Mouse (Mus musculus) bone marrow macrophage, adult 2 months (primary cell): Measurements from ENCODE around the gene Cuedc2. TPM values are rescaled to one million over a fixed set of nuclear protein-coding genes. Genes with fewer than 3 reads are reported as not detected.

Source experiments
- H3K27ac ChIP-seq: 2 replicates; pipeline ENCODE4 v1.5.1; 2012; ENCODE audit warnings: low read depth, low read length; ENCODE audit not compliant: insufficient read depth
- H3K4me1 ChIP-seq: 2 replicates; pipeline ENCODE4 v1.6.1; 2012; ENCODE audit warnings: low read length; ENCODE audit not compliant: control insufficient read depth, insufficient read depth
- H3K4me3 ChIP-seq: 2 replicates; pipeline ENCODE4 v1.5.1; 2012; ENCODE audit warnings: mild to moderate bottlenecking, low read length, moderate library complexity; ENCODE audit not compliant: insufficient read depth
- CTCF ChIP-seq: IDR thresholded peaks from 2 replicates; pipeline ENCODE4 v1.5.1; 2012; ENCODE audit warnings: low read depth, mild to moderate bottlenecking, low read length, moderate library complexity
- POLR2A ChIP-seq: IDR thresholded peaks from 2 replicates; pipeline ENCODE4 v1.6.1; 2012; ENCODE audit warnings: mild to moderate bottlenecking, low read depth, low read length, borderline replicate concordance
- polyA plus RNA-seq: library from polyadenylated mRNA; stranded (reverse); fragments of >200 nt; gene quantifications from 2 replicates; pipeline ENCODE4 v1.2.4, GENCODE M21; 2012; ENCODE audit not compliant: missing spikeins, insufficient read depth, insufficient read length

Gene Cuedc2
- polyA plus RNA-seq, 1 experiment = 136 TPM

DNA sequence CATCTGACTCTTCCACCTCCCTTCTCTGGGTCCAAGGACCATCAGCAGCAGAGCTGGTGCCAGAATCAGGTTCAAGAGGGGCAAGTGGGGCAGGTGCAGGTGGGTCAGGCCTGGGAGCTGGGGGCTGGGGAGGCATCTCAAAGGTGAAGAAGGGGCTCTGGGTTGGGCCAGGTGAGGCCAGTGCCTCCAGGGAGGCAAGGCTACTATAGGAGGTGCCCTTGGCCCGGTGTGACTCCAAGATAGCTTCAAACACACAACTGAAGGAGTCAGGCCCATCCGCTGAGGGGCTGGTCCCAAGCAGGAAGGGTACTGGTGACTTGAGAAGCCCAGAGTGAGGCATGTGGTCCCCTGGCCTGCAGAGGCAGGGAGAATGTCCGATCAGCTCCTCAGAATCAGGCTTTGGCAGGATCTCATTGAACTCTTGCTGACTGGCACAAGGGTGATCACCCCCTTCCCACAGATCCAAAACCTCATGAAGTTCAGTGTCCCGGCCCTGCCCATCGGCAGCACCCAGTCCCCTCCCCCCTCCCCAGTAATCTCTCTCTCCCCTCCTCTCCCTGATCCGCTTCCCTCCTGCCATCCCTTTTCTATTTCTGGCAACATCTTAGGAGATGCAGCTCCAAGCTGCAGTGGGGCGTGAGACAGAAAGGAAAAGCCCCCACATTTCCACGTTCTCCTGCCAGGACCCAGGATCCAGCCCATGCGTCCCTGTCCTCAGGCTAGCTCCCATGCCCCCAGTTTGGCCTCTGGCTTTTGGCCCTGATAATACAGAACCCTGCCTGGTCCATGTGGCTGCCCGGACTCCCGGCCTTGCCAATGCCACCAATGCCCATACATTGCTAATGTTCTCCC is 16.1 kb downstream of the Cuedc2 start:
- TF ChIP-seq POLR2A (no peak), CTCF (no peak)
- Histone ChIP-seq H3K27ac (no peak overlapping the region), H3K4me3 (no peak overlapping the region), H3K4me1 (peaks cover 19% of the 10 kb centered on the region)

DNA sequence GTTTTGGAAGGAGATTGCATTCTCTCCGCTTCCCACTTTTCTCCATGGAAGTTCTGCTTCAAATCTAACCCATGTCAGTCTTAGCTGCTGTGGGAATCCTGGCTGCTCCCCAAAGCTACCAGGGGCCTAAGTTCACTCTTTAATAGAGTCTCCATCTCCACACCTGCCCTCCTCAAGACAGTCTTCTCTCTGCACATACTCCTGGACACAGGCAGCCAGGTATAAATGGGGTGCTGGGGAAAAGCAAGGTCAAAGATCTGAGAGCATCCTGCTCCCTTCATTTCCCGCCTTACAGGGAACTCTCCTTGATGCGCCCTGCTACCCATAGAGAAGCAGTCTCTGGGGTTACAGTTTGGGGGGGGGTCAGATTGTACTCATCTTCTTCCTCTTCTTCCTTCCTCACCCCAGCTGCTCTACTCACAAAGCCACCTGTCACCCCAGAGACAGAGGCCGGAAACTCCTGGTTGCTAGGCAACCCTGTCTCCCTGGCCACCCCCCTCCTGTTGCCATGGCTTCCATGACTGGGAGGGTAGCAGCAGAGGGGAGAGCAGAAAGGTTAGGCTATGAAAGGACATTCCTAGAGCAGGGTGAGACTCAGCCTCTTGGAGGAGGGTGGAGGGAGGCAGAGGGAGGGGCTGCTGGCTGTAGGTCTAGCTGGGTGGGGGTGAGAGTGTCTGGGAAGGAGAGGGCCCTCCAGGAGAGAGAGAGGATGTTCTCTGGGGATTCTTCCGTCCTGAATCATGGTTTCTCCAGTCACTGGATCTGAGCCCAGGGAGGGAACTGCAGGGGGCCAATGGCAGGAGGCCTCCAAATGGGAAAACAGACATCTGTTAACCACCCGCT is 17.2 kb downstream of the Cuedc2 start:
- peaks cover 10% of the 10 kb centered on the region for H3K4me1 ChIP-seq

DNA sequence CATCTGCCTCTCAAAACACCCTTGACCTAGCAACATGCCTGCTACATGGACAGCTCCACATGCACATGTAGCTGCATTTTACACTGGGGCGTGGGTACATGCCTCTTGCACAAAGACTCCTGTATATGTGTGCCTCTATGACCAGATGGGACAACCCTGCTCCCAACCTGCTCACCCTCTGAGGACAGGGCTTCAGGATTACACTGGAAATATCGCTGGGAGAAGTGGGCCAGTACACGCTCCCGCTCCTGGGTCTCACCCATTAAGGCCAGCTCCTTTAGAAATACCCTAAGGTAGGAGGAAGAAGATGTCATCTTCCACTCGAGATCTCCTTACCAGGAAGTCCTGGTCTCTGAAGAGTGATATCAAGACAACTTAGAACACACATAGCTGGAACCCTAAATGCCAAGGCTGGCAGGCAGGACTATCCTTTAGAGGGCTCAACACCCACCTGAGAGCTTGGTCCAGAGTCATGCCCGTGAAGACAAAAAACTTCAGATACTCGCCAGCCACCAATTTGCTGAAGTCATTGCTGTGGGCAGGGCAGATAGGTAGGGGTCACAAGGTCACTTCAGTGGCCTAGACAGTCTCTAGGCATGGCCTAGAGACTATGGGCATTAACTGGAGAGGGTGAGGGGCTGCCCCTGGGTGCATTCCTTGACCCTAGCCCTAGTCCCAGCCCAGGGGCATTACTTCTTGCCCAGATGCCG is 18.3 kb downstream of the Cuedc2 start:
- peaks cover 10% of the 10 kb centered on the region for H3K4me1 ChIP-seq
- TF ChIP-seq POLR2A (no peak), CTCF (no peak)
- no peak overlapping the region for H3K27ac ChIP-seq
- H3K4me3 ChIP-seq = no peak overlapping the region

More for the DNA sequence above, 17.2 kb downstream of the Cuedc2 start:
- no peak overlapping the region for H3K4me3 ChIP-seq
- no peak for TF ChIP-seq POLR2A
- TF ChIP-seq CTCF = no peak
- H3K27ac ChIP-seq = no peak overlapping the region

DNA sequence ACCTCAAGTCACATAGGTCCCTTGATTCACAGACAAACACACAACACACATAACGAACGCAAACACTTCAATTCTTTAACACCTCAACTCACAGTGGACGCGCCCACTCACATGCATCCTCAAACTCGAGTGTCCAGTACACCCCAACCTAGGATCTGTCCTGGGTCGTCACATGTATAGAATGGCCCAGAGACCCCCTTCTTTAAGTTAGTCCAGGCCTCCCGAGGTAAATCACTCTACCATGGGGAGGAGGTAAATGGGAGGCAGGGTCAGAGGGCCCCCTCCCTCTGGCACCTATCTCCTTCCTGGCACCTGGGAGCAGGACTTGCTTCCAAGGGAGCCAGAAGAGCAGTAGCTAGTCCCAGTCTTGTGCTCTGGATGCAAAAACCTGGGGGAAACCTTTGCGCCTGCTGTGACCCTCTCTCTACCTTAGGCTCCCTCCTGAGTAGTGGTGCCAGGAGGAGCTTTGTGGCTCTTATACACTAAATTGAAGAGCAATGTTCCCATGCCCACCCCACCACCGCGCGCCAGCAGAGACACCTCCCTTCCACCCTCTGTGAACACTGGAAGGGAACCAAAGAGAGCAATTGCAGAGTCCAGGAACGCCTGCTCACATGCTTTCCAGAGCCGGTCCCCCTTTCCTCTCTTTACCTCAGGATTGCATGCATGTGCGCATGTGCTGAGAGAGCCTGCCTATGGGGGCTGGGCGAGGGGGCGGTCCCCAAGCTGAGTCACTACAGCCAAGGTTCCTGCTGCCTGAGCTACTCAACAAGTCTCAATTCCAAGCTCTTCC is 19.7 kb downstream of the Cuedc2 start:
- H3K27ac ChIP-seq = no peak overlapping the region
- H3K4me3 ChIP-seq = no peak overlapping the region
- TF ChIP-seq CTCF = no peak
- no peak for TF ChIP-seq POLR2A
- H3K4me1 ChIP-seq = peaks cover 14% of the 10 kb centered on the region

DNA sequence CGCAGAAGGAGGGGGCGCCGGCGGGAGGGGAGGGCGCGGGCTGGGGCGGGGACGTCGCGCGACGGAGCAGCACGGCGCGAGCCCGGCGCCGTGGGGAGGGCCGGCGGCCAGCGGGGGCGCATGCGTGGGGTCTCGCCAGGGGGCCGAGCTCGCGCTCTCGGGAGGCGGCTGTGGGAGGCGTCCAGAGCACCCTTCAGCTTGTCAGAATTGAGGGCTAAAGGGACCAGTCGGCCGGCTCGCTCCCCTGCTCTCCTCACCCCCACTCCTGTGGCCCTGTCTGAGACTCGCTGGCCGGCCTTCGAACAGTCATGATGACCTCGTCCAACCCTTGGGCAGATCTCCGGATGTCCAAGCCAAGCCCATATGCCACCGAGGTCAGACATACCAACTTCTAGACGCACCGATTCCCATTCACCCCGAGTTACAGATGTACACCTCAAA is 20.5 kb downstream of the Cuedc2 start:
- H3K4me3 ChIP-seq = no peak overlapping the region
- TF ChIP-seq POLR2A = no peak
- TF ChIP-seq CTCF = no peak
- no peak overlapping the region for H3K27ac ChIP-seq
- H3K4me1 ChIP-seq = peaks cover 14% of the 10 kb centered on the region

DNA sequence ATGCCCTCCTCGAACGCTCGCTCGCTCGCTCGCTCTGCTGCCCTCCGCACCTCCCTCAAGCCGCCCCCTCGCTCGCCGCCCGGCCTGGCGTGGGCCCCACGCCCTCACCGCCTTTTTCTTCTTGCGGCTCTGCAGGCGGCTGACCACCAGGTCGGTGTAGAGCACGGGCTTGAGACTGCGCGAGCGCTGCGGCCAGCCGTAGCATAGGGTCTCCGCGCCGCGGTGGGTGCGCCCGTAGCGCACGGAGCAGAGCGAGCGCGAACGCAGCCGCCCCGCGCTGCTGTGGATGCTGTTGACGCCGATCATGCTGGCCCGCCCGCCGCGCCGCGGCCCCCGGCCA is 21.0 kb downstream of the Cuedc2 start:
- Histone ChIP-seq H3K4me1 (peaks cover 14% of the 10 kb centered on the region), H3K27ac (no peak overlapping the region), H3K4me3 (no peak overlapping the region; the same call in 1 of the 2 replicates)
- TF ChIP-seq CTCF = no peak
- TF ChIP-seq POLR2A = no peak

DNA sequence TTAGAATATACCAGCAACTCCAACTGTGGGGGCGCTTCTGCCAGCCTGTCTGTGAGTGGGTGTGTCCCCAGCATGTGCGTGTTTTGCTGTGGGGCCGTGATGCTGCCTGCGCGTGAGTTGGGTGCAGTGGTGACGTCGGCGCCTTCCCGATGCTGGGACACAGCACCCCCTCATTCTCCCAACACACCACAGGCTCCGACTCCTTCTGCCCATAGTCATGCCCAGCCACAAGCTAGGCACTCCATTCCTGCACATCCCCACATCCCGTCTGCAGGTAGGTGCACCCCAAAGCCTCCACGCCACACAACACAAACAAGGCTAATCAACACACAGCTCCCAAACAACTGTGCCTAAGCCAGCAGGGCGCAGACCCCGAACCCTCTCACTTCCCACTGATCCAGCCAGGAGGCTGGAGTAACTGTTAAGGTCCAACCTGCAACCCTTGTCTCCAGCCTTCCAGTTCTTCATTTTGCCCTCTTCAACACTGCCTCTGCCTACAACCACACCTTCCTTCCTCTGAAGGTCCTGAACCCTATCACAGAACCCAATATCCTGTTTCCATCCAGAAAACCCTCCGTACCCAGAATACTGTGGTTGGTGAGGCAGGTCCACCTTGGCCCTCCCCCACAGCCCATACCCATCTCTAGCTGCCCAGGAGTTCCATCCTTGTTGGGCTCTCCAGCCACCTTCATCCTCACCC is 21.5 kb downstream of the Cuedc2 start:
- H3K27ac ChIP-seq = no peak overlapping the region
- no peak for TF ChIP-seq CTCF
- no peak for TF ChIP-seq POLR2A
- no peak overlapping the region for H3K4me3 ChIP-seq
- H3K4me1 ChIP-seq = peaks cover 14% of the 10 kb centered on the region

DNA sequence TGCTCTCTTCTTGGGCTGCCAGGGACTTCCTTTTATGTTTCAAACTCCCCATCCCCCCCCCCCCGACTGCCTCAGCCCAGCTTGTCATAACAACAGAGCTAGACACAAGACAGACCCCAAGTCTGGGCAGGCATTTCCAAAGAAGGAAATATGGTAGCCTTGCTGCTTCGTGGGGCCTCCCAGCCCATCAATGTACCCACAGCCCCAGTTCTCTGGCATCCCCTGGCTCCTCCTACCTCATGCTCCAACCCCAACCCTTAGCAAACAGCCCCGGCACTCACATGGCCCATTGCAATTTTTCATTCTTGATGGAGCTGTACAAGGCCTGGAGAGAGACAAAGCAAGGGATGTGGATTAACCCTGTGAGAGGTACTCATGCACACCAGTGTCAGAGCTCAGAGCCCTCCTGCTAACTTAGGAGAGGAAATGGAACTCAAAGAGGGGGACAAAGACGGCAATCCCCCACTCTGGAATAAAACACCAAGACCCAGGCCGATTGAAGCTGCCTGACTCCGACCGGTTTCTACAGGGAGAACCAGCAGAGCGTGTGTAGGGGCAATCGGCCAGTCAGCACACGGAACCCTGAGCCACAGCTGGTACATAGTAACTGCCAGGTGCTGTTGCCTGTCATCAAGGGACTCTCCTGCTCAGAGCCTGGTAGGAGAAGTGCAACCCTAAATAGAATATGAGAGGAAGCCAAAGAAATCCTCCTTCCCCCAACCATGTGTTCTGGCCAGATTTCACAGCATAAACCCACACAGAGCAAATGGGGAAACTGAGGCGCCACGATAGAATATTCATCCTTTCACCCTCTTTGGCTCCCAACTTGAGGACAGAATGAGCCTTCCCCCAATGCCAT is 22.5 kb downstream of the Cuedc2 start:
- peaks cover 9% of the 10 kb centered on the region for H3K4me1 ChIP-seq
- TF ChIP-seq POLR2A (no peak), CTCF (no peak)
- no peak overlapping the region for H3K27ac ChIP-seq
- no peak overlapping the region for H3K4me3 ChIP-seq
